Mouse (Mus musculus): ENCODE results near the gene A4gnt. TPM values are rescaled to one million over a fixed set of nuclear protein-coding genes. Genes with fewer than 3 reads are reported as not detected.
A peak's percentile ranks its signal among the peaks of the same experiment; 100 is the strongest.

The A4gnt gene
- total and polyA plus RNA-seq, 2 experiments from 2014 or later, result 0.57 TPM; not detected in 1

DNA sequence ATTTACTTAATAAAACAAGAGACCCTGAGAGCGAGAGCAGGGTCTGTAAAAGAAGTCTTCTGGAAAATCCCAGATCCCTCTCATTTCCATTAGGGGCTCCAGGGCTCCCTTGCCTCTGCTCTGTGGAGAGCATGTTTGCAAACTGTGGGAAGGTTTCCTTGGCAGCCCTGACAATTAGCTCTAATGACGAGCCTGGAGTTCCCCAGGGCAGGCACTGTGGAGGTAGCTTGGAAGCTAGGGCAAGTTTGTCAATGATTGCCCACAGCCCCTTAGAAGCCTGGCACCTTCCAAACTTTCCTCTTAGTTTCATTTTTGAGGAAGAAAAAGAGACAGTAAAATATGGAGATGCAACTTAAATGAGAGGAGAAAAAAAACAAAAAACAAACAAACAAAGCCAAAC lies 19.5 kb downstream of the A4gnt start:
- no peaks in the 10 kb centered on the region for H3K4me1 ChIP-seq (ENCODE audit: insufficient read depth)
- peak overlapping the region; percentile 26; the same call in 1 of the 2 replicates for H3K4me2 ChIP-seq (ENCODE audit: low read depth)
- 12% methylated on average over 2 of the region's 2 CpGs for WGBS
- ATAC-seq (no peak), DNase-seq (peak; percentile 30)
- no peaks in the 10 kb centered on the region for H3K27me3 ChIP-seq (ENCODE audit: insufficient read depth, low read length)
- H3K36me3 ChIP-seq (ENCODE audit: insufficient read depth), result peaks cover 4% of the 10 kb centered on the region; the same call in 1 of the 2 replicates
- peak overlapping the region; percentile 29; the same call in 1 of the 2 replicates for H3K27ac ChIP-seq (ENCODE audit: low read depth, low read length)
- H3K9me3 ChIP-seq (ENCODE audit: low read length), result no peaks in the 10 kb centered on the region
- no peak for TF ChIP-seq CTCF (IDR thresholded peaks at IDR 0.05; ENCODE audit: low read depth)
- H3K4me3 ChIP-seq (ENCODE audit: low read depth, low read length), result no peak overlapping the region
- no peak overlapping the region for H3K9ac ChIP-seq

DNA sequence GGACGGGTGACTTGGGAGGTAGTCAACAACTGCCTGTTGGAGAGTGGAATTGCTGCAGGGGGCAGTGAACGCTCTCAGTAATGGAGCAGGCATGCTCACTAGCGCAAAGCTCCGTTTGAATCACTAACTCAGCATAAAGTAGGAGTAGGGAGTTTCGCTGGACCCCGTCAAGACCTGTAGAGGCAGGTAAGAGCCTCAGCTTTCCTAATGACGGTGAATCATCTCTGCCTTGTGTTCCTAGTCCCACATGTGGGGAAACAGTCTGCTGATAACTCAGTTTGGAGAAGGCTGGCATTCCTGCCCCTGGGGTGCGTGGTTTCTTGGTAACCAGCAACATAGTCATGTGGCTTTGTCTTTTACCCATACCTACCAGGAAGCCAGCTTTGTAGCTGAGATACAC lies 20.0 kb downstream of the A4gnt start:
- Histone ChIP-seq H3K4me1 (ENCODE audit: insufficient read depth) (no peaks in the 10 kb centered on the region), H3K9ac (no peak overlapping the region), H3K27ac (ENCODE audit: low read depth, low read length) (no peak overlapping the region), H3K36me3 (ENCODE audit: insufficient read depth) (peaks cover 9% of the 10 kb centered on the region), H3K4me2 (ENCODE audit: low read depth) (peak overlapping the region; percentile 26; the same call in 1 of the 2 replicates), H3K4me3 (ENCODE audit: low read depth, low read length) (0 out of 2 replicates have a peak overlapping the region, but pooled peaks have one; percentile 5), H3K27me3 (ENCODE audit: insufficient read depth, low read length) (no peaks in the 10 kb centered on the region), H3K9me3 (ENCODE audit: low read length) (no peaks in the 10 kb centered on the region)
- peak; percentile 19; the same call in 1 of the 2 replicates for TF ChIP-seq CTCF (IDR thresholded peaks at IDR 0.05; ENCODE audit: low read depth)
- WGBS, result 47% methylated on average over 8 of the region's 8 CpGs
- DNase-seq (no peak), ATAC-seq (no peak)

DNA sequence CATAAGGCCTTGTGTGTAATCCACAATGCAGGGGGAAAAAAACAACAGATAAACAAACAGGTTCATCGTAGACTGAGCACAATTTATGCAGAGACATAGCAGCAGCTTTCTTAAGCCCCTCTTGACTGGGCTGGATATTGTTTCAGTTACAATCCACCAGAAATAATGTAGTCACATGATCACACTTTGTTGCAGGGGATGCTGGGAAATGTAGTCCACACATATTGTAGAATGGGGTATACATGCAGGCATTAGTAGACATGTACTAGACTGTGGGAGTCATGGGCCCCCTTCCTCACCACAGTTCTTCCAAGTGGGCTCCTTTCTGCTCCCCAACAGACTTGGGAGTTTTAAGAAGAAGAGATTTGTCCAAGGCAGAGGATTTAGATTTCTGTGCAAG lies 24.5 kb downstream of the A4gnt start:
- H3K36me3 ChIP-seq (ENCODE audit: insufficient read depth), result peaks cover 24% of the 10 kb centered on the region
- no peaks in the 10 kb centered on the region for H3K27me3 ChIP-seq (ENCODE audit: insufficient read depth, low read length)
- no peaks in the 10 kb centered on the region for H3K4me1 ChIP-seq (ENCODE audit: insufficient read depth)
- TF ChIP-seq CTCF (IDR thresholded peaks at IDR 0.05; ENCODE audit: low read depth), result no peak
- DNase-seq (no peak), ATAC-seq (peak; percentile 64)
- H3K27ac ChIP-seq (ENCODE audit: low read depth, low read length), result no peak overlapping the region
- no peak overlapping the region for H3K9ac ChIP-seq
- 80% methylated on average over 1 of the region's 1 CpGs for WGBS
- no peaks in the 10 kb centered on the region for H3K9me3 ChIP-seq (ENCODE audit: low read length)
- no peak overlapping the region for H3K4me3 ChIP-seq (ENCODE audit: low read depth, low read length)
- H3K4me2 ChIP-seq (ENCODE audit: low read depth), result no peak overlapping the region

DNA sequence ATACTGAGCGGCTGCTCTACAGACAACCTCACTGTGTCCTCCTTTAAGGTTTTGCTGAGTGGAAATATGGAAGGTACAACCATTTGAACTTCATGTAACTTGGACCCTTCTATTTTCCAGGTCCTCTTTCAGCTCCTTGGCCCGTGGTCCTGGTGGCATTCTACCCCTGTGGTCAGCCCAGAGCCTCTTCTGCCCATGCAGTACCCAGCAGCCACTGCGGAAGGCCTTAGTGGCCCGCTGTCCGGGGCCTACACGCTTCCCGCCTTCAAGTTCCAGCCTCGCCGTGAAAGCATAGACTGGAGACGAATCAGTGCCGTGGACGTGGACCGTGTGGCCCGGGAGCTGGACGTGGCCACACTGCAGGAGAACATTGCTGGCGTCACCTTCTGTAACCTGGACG lies 24.9 kb downstream of the A4gnt start:
- peaks cover 26% of the 10 kb centered on the region for H3K36me3 ChIP-seq (ENCODE audit: insufficient read depth)
- no peak overlapping the region for H3K9ac ChIP-seq
- no peak overlapping the region for H3K4me2 ChIP-seq (ENCODE audit: low read depth)
- H3K27me3 ChIP-seq (ENCODE audit: insufficient read depth, low read length), result no peaks in the 10 kb centered on the region
- WGBS, result 98% methylated on average over 17 of the region's 17 CpGs
- TF ChIP-seq CTCF (IDR thresholded peaks at IDR 0.05; ENCODE audit: low read depth), result no peak
- H3K4me3 ChIP-seq (ENCODE audit: low read depth, low read length), result no peak overlapping the region
- ATAC-seq, result no peak
- H3K9me3 ChIP-seq (ENCODE audit: low read length), result no peaks in the 10 kb centered on the region
- no peak for DNase-seq
- no peak overlapping the region for H3K27ac ChIP-seq (ENCODE audit: low read depth, low read length)
- no peaks in the 10 kb centered on the region for H3K4me1 ChIP-seq (ENCODE audit: insufficient read depth)

DNA sequence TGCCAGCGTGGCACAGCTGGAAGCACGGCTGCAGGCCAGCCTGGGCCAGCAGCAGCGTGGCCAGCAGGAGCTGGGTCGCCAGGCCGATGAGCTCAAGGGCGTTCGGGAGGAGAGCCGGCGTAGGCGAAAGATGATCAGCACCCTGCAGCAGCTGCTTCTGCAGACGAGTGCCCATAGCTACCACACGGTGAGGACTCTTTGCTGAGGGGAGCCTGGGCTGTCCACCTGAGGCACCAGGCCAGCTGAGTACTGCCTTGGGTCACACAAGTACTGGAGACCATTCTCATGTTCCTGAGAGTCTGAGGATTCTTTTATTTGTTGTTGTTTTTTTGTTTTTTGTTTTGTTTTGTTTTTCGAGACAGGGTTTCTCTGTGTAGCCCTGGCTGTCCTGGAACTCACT lies 25.4 kb downstream of the A4gnt start:
- H3K4me2 ChIP-seq (ENCODE audit: low read depth), result no peak overlapping the region
- H3K4me3 ChIP-seq (ENCODE audit: low read depth, low read length), result no peak overlapping the region
- H3K9me3 ChIP-seq (ENCODE audit: low read length), result no peaks in the 10 kb centered on the region
- TF ChIP-seq CTCF (IDR thresholded peaks at IDR 0.05; ENCODE audit: low read depth), result no peak
- WGBS, result 98% methylated on average over 13 of the region's 13 CpGs
- peaks cover 26% of the 10 kb centered on the region for H3K36me3 ChIP-seq (ENCODE audit: insufficient read depth)
- ATAC-seq (no peak), DNase-seq (no peak)
- H3K27me3 ChIP-seq (ENCODE audit: insufficient read depth, low read length), result no peaks in the 10 kb centered on the region
- H3K27ac ChIP-seq (ENCODE audit: low read depth, low read length), result no peak overlapping the region
- no peaks in the 10 kb centered on the region for H3K4me1 ChIP-seq (ENCODE audit: insufficient read depth)
- H3K9ac ChIP-seq, result no peak overlapping the region

DNA sequence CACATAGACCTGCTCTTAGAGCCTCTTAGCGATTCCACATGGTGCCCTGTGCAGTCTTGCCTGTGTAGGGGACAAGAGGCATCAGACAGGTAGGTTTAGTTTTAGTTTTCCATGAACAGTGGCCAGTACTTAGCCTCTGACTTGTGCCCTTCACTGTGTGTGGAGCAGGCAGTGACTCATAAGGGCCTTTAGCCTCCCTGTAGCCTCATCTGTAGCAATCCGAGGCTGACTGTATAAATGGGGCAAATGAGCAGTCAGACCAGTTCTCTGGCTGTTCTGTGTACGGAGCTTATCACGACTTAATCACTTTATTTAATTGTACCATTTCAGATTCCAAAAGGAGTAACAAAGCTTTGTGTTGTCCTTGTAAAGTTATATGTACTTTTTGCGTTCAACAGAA lies 27.7 kb downstream of the A4gnt start:
- H3K36me3 ChIP-seq (ENCODE audit: insufficient read depth), result peaks cover 29% of the 10 kb centered on the region
- no peak overlapping the region for H3K27ac ChIP-seq (ENCODE audit: low read depth, low read length)
- no peak for DNase-seq
- no peaks in the 10 kb centered on the region for H3K27me3 ChIP-seq (ENCODE audit: insufficient read depth, low read length)
- H3K4me3 ChIP-seq (ENCODE audit: low read depth, low read length), result no peak overlapping the region
- TF ChIP-seq CTCF (IDR thresholded peaks at IDR 0.05; ENCODE audit: low read depth), result no peak
- H3K4me2 ChIP-seq (ENCODE audit: low read depth), result no peak overlapping the region
- H3K9me3 ChIP-seq (ENCODE audit: low read length), result no peaks in the 10 kb centered on the region
- H3K4me1 ChIP-seq (ENCODE audit: insufficient read depth), result no peaks in the 10 kb centered on the region
- no peak for ATAC-seq
- 85% methylated on average over 5 of the region's 5 CpGs for WGBS
- H3K9ac ChIP-seq, result no peak overlapping the region

DNA sequence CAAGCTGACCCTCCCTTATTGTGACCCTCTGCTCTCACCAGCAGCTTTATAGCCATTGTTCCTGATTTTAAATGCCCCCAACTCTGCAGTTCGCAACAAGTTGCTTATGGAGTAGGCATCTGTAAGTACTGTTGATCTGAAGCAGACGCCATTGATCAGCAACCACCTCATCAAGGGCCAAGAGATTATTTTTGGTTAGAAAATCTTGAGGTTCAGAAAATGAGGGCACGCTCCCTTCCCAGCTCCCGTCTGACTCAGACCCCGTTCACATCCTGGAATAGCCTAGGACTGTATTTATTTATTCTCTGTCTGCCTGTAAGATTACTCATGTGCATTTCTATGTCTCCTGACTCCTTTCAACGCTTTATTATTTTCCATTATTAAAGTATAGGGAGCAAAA lies 33.1 kb downstream of the A4gnt start:
- no peak overlapping the region for H3K4me2 ChIP-seq (ENCODE audit: low read depth)
- no peaks in the 10 kb centered on the region for H3K27me3 ChIP-seq (ENCODE audit: insufficient read depth, low read length)
- H3K9ac ChIP-seq, result no peak overlapping the region
- no peak for TF ChIP-seq CTCF (IDR thresholded peaks at IDR 0.05; ENCODE audit: low read depth)
- 87% methylated on average over 6 of the region's 6 CpGs for WGBS
- H3K4me1 ChIP-seq (ENCODE audit: insufficient read depth), result no peaks in the 10 kb centered on the region
- no peaks in the 10 kb centered on the region for H3K9me3 ChIP-seq (ENCODE audit: low read length)
- ATAC-seq (no peak), DNase-seq (no peak)
- no peak overlapping the region for H3K27ac ChIP-seq (ENCODE audit: low read depth, low read length)
- no peak overlapping the region for H3K4me3 ChIP-seq (ENCODE audit: low read depth, low read length)
- peaks cover 44% of the 10 kb centered on the region for H3K36me3 ChIP-seq (ENCODE audit: insufficient read depth)

Measured in forebrain, postnatal 0 days (tissue).